Mouse (Mus musculus): ENCODE measurements around the gene Pkmyt1.

Pkmyt1 gene

GRCm38 (mm10) chr17:23721886-23722285, 4.2 kb upstream of the Pkmyt1 start:
- DNase-seq (ENCODE audit: low spot score) = no peak

DNA sequence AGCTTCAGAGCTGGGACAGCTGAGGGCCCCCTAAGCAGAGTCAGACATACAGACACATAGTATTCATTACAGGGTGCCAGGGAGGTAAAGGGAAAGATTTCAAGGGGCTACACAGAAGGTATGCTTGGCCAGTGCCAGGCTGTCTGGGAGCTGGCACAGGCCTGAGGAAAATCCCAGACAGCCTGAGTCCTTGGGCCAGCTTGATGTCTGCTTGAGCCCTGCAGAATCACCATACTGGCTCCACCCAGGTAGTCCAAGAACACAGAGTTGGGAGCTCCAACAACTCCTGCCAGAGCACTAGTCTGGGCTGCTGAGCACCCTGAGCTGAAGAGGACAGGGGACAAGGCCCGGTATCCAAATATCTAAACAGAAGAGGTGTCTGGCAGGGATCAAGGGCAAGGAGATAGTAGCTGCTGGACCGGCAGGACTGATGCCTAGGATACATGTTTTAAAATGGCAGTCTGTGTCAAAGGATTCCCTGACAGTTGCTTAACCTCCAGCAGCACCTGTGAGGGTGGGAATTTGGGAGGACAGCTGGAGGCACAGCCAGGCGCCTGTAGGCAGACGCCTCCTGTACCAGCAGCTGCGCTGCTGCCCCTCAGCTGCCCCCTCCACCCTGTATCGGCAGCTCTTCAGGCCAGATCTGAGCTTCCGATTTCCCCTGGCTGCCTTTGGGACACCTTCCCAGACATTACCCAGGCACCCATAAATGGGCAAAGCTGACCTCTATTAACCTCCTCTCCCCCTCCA, 3.6 kb upstream of the Pkmyt1 start, which contains the start of gene 1520401A03Rik:
Gene 1520401A03Rik, minus strand, starts transcription at position 408 of the 750 bp plus-strand sequence.
- DNase-seq (ENCODE audit: low spot score) = no peak

DNA sequence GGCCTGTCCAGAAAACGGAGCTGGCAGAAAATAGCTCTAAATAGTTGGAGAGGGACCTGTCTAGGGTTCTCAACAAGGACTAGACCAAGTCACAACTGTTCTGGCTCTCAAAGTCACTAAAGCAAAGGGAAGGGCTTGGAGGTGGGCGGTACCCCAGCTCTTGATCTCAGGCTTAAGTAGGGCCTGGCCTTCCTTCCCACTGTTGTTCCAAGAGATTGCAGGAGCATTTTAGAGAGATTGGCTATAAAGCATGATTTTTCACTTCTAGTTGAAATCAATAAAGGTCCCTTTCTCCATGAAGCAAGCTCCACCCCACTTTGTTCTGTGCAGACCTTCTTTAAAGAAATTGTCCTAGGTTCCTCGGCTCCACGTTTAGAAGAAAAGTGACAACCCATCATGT, 659 bp upstream of the Pkmyt1 start:
- no peak for DNase-seq (ENCODE audit: low spot score)

- peak; percentile 58 for DNase-seq (ENCODE audit: low spot score)
These were observed 614 bp downstream of the Pkmyt1 start for GRCm38 (mm10) chr17:23726758-23727142.

- no peak for DNase-seq (ENCODE audit: low spot score)
These were observed 4.3 kb downstream of the Pkmyt1 start for GRCm38 (mm10) chr17:23730441-23730840.

DNA sequence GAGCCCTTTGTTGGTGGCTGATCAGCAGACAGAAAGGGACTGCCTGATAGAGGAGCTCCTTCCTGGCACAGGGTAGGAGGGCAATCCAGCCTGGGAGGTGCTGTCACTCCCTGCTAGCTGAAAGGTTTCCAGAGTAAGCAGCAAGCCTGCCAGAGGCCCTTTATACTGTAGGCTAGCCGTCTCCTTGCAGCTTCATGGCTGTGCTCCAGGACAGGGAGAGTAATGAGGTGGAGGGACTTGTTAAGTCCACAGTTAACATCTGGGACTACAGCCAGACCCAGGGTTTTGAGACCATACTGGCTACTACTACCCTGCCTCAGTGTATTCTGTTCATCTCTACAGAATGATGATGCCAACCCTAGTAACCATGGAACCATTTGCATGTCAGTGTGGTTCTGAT, 8.2 kb downstream of the Pkmyt1 start:
- DNase-seq (ENCODE audit: low spot score) = no peak

DNA sequence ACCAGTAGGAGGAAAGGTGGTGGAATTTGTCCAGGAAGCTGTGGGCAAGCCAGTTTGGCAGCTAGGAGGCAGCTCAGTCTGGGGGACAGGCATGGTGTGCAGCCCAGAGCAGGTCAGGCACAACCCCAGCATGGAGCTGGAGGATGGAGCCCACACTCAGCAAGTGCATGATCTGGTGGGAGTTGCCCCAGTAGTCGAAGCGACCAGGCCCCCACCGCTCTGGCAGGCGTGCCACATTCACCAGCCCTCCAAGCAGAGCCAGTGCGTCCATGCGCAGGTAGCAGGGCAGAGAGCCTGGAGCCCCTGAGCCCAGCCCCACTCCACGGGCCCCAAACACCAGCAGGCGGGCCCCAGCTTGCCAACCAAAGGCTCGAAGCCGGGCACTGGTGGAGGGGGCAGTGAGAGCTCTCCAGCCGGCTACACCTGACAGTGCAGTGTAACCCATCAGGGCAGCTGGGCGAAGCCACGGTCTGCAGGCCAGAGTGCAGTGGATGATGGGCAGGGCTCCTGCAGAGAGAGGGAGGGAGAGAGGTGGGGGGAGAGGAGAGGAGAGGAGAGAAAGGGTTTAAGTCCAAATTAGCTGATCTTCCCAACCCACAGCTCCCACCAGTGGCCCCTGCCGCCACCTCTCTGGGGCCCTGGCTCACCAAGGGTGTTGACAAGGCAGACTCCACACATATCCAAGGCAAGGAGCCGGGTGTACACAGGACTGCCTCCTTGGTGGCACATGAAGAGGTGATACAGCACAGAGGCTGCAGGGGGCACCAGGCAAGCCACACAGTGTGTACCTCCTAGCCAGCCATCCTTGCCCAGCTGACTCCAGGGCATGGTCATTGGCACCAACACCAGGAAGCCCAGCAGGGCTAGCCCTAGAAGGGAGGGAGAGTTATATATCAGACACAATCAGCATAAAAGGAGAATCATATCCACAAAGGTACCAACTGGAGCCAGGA, 11.6 kb downstream of the Pkmyt1 start:
- no peak for DNase-seq (ENCODE audit: low spot score)

DNA sequence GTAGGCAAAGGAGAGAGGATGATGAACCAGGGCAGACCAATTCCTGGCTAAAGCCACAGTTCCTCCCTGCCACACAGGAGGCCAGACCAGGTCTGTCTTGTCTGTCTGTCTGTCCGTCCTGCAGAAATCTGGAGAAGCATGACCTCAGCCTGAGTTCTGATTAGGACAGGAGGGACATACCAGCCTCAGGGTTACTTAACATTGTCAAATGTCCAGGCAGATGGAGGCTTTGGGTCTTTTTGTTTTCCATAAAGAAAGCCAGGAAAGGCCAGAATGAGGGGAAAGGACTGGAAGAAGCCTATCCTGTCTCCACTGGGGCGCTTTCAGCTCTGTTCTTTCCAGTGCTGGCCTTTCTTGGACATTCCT, 12.7 kb downstream of the Pkmyt1 start:
- DNase-seq (ENCODE audit: low spot score) = no peak

- peak; percentile 15 for DNase-seq (ENCODE audit: low spot score)
These were observed 13.3 kb downstream of the Pkmyt1 start for GRCm38 (mm10) chr17:23739202-23740135.

DNA sequence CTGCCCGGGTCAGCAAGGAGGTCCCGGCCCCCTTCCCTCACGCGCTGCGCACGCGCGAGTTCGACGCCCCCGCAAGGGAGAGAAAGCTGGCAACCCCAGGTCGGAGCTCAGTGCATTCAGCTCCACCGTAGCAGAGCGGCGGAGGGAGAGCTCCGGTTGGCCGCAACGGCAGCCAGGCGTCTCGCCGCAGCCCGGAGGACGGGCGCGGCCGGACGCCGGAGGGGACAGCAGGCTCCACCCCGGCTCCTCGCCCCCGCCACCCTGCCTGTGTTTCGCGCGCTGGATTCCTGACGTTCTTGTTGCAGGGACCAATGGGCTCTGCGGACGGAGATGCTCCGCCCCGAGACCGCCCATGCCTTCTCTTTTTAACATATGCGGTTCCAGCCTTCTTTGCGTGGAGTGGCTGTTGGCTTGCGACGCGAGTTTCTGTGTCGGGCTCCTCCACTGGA, 14.0 kb downstream of the Pkmyt1 start:
- peak; percentile 78 for DNase-seq (ENCODE audit: low spot score)

- DNase-seq (ENCODE audit: low spot score) = no peak
These were observed 14.5 kb downstream of the Pkmyt1 start, which contains the start of gene Paqr4 for GRCm38 (mm10) chr17:23740598-23741021. TSS of gene Paqr4 (minus strand) at chr17:23740867.

GRCm38 (mm10) chr17:23741359-23742209, 15.4 kb downstream of the Pkmyt1 start:
- DNase-seq (ENCODE audit: low spot score) = no peak

DNA sequence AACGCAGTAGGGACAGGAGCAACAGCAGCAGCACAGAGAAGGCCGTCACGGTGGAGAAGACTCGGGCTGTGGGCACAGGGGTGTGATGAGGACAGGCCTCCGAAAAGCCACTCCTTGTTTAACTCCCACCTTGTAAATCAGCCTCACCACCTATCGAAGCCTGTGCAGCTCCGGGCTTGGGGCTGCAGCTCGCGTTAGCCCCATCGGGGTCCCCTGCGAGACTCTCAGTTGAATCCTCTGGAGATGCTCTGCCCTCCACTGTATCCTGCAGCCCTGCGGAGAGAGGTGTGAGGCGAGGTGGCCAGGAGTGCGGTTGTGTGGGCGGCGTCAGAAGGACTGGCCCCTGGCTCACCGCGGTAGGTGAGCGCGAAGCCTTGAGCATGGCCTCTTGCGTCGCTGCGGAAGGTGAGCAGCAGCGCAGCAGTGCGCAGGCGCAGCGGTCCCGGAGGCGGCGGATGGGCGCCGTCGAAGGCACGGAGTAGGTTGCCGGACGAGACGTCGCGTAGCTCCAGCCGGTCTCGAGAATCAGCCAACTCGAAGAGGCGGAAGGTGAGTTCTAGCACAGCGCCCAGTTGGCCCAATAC, 16.2 kb downstream of the Pkmyt1 start:
- DNase-seq (ENCODE audit: low spot score) = no peak

DNA sequence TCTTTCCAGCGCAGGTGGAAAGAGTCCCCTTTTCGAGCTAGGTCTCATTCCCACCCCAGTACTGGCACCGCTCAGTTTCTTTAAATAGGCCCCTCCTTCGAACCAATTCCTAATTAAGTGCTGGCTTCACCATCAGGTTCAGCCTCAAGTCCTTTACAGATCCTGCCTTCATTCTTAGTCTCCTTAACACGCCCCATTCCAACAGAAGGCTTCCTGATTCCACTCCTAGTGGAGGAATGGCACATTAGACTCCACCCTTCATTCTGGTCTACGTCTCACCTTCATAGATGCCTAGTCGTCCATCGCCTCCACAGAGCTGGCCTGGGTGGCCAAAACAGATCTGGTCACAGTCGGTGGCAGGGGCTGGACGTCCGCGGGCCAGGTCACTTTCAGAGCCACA, 16.8 kb downstream of the Pkmyt1 start:
- no peak for DNase-seq (ENCODE audit: low spot score)

DNA sequence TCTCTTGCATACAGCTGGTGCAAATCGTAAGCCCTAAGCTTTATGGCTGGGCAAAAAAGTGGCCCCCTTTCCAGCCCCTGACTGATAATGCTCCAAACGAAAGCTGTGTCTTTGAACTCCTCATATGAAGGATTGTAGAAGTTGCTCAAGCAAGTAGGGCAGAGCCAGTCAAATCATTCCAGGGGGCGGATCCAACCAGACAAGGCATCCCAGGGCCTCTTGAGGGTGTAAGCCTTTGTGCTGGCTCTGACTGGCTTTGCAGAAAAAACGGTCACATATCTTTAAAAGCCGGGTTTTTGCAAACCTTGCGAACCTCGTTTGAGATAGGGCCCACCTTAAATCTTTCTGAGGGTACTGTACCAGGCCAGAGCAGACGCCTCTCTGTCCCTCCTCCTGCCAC, 17.9 kb downstream of the Pkmyt1 start:
- no peak for DNase-seq (ENCODE audit: low spot score)

GRCm38 (mm10) chr17:23744651-23745050, 18.5 kb downstream of the Pkmyt1 start:
- no peak for DNase-seq (ENCODE audit: low spot score)

DNA sequence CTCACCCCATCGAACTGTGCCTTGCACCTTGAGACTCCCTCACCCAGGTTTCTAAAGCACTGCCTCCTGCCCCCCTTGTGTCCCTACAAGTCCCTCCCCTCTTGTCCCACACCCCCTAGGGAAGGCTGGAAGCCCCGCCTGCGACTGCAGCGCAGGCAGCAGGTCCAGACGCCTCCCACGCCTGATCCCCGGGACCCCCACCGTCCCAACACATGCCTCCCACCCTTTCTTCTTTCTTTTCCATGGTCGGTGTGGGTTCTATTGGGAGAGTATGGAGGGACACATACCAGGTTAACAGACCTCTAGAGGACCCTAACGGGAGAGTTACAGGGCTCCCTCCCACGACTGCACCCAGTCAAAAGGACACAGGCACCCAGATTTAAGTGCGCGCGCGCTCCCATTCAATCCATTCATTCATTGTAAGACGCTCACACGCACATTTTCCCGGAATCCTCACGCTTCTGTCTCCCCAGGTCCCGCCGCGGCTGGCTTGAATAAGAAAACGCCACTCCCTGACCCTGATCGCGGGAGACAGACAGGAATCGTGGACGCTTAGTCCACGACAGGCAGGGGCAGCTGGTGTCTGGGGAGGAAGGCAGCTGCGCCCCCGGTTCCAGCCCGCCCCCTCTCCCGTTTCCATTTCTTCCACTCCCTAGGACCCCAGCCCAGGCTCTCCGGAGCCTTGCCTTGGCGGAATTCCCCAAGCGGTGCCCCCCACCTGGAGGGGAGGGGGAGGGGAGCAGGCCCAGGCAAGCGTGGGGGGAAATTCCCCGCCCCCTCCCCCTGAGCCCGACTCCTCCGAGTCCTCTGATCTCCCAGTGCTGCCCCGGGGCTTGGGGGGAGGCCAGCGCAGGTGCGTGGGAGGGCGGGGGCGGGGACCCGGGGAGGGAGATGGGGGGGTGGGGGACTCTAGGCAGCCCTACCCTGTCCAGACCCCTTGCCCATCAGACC, 19.4 kb downstream of the Pkmyt1 start, which contains the start of gene Kremen2:
Gene Kremen2, minus strand, starts transcription at position 533 of the 951 bp plus-strand sequence.
- DNase-seq (ENCODE audit: low spot score) = no peak

GRCm38 (mm10) chr17:23746311-23746710, 20.2 kb downstream of the Pkmyt1 start:
- no peak for DNase-seq (ENCODE audit: low spot score)

DNA sequence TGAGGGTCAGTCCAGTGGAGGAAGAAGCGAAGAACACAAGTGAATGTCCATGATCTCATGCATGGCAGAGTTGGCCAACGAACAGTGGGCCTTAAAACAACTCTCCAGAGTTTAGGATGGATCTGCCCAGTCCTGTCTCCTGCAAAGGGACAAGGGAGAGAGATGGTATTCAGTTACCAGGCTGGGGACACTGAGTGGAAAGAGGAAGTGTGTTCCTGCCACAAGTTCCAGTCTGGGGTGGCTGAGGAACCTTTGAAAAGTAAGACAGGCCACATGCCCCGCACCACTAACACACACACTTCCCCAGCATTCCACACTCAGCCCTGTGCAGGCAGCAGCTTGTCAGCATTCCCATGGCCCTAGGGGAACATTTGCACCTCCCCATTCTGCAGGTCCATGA, 20.6 kb downstream of the Pkmyt1 start:
- DNase-seq (ENCODE audit: low spot score) = no peak
